Mouse (Mus musculus) embryonic facial prominence, embryonic 11.5 days (tissue): Measurements from ENCODE around the gene Btn2a2. TPM values are rescaled to one million over a fixed set of nuclear protein-coding genes. Genes with fewer than 3 reads are reported as not detected.
"Not testable (repeated sequence)": the region's sequence is repeated elsewhere in the genome, so short reads cannot be mapped to it uniquely, and the experiment has no call there.

ENCODE experiments used
- ATAC-seq: fragments of 200-750 bp; cut with Nextera tagmentation; replicated peaks from 2 replicates; pipeline ENCODE4 v1.8.0; 2017; ENCODE audit warnings: low read depth; ENCODE audit not compliant: insufficient number of reproducible peaks, low FRiP score, low TSS enrichment
- DNase-seq: peaks from one replicate; pipeline ENCODE4 v3.0.0-alpha.2; 2015; ENCODE audit warnings: low spot score
- H3K27ac ChIP-seq: fragments of 300-500 bp; sonication (generic); replicated peaks from 2 replicates; pipeline ENCODE4 v1.5.1; 2014; ENCODE audit warnings: mild to moderate bottlenecking, low read depth, low read length, control low read depth
- H3K27me3 ChIP-seq: fragments of 300-500 bp; sonication (generic); 2 replicates; pipeline ENCODE4 v1.6.1; 2014; ENCODE audit warnings: mild to moderate bottlenecking, low read length, moderate library complexity, mixed read lengths; ENCODE audit not compliant: control insufficient read depth, insufficient read depth
- H3K36me3 ChIP-seq: fragments of 300-500 bp; sonication (generic); replicated peaks from 2 replicates; pipeline ENCODE4 v1.6.1; 2014; ENCODE audit warnings: low read depth, mild to moderate bottlenecking, low read length, moderate library complexity, mixed read lengths; ENCODE audit not compliant: control insufficient read depth, insufficient read depth
- H3K4me1 ChIP-seq: fragments of 300-500 bp; sonication (generic); 2 replicates; pipeline ENCODE4 v1.6.1; 2014; ENCODE audit warnings: low read length, mixed read lengths; ENCODE audit not compliant: control insufficient read depth, insufficient read depth
- H3K4me2 ChIP-seq: fragments of 300-500 bp; sonication (generic); 2 replicates; pipeline ENCODE4 v1.6.1; 2014; ENCODE audit warnings: low read depth, mild to moderate bottlenecking, control low read depth, low read length, moderate library complexity
- H3K4me3 ChIP-seq: fragments of 300-500 bp; sonication (generic); 2 replicates; pipeline ENCODE4 v1.5.1; 2014; ENCODE audit warnings: low read depth, low read length, control low read depth
- H3K9ac ChIP-seq: fragments of 300-500 bp; sonication (generic); replicated peaks from 2 replicates; pipeline ENCODE4 v1.6.1; 2014; ENCODE audit warnings: mild to moderate bottlenecking, control low read depth, low read length
- H3K9me3 ChIP-seq: fragments of 300-500 bp; sonication (generic); replicated peaks from 2 replicates; pipeline ENCODE4 v1.6.1; 2016; ENCODE audit warnings: mild to moderate bottlenecking, low read length, inconsistent platforms, mixed read lengths; ENCODE audit not compliant: control insufficient read depth
- WGBS: fragments of 180-500 bp; shearing (Covaris S2); extraction: QIAGEN DNeasy Blood & Tissue Kit; methylation state at CpG from one replicate; pipeline ENCODE4 v1.1.7; 2014; 5-methylcytosine and 5-hydroxymethylcytosine counted together
- polyA plus RNA-seq: library from polyadenylated mRNA; unstranded; fragments of >200 nt; fragmentation: Nextera tagmentation; extraction: Ambion mirVana; gene quantifications from 2 replicates; pipeline ENCODE4 v1.2.1, GENCODE M21; 2014

Gene Btn2a2
- polyA plus RNA-seq, 1 experiment from 2014 or later: 1.4 TPM

DNA sequence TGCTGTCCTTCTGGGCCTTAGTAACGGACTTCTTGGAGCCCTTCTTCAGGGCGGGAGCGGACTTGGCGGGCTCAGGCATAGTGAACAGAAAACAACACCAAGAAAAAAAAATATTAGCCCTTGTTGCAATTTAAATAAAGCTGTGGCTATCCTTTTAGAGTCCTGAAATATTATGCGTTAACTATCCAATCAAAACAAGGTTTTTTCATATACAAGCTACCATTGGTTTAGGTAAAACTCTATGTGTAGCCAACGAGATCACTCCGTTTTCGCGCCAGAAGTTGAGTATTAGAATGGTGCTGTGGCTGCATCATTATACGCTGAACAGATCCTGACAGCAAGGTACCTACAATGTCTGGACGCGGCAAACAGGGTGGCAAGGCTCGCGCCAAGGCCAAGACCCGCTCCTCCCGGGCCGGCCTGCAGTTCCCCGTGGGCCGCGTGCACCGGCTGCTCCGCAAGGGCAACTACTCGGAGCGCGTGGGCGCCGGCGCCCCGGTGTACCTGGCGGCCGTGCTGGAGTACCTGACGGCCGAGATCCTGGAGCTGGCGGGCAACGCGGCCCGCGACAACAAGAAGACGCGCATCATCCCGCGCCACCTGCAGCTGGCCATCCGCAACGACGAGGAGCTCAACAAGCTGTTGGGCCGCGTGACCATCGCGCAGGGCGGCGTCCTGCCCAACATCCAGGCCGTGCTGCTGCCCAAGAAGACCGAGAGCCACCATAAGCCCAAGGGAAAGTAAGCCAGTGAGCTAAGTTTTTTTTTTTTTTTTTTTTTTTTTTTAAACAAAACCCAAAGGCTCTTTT, 45.1 kb upstream of the Btn2a2 start, which contains the start of gene Hist1h2af:
TSS of gene Hist1h2af (plus strand) at position 347 of the 808 bp plus-strand sequence.
- peak; percentile 58 for ATAC-seq
- WGBS: under 1% methylated on average over 25 of the region's 53 CpGs

DNA sequence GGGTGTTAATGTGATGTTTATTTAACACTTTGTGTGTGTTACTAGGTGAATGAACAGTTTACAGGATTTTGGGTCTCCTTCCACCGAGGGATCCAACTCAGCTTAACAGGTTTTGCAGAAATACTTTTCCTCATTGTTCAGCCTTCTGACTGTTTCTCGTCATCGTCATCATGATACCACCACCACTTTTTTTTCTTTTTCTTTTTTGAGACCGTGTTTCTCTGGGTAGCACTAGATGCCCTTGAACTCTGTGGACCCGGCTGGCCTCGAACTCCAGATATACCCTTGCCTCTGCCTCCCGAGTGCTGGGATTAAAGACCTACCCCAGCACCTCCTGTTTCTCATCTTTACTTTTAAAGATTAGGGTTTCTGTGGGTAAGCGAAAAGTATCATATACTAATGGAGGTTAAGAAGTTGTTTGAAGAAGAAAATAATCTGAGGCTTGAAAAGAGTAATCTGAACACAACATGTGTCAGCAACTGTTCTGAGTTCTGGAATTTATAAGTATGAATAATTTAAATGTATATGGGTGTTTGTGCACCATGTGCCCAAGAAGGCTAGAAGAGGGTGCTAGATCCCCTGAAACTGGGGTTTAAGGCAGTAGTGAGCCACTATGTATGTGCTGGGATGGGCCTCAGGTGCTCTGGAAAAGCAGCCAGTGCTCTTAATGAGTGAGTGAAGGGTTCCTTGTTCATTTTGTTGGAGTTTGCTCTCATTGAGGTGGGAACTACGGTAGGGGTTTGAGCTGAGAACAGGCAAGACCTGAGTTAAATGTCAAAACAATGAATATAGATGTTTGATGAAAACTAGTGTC, 43.8 kb upstream of the Btn2a2 start:
- Histone ChIP-seq H3K36me3 (no peaks in the 10 kb centered on the region), H3K27ac (peak overlapping the region; percentile 97), H3K4me2 (peak overlapping the region; percentile 55), H3K4me3 (peak overlapping the region; percentile 56), H3K4me1 (no peaks in the 10 kb centered on the region), H3K27me3 (no peaks in the 10 kb centered on the region), H3K9me3 (no peaks in the 10 kb centered on the region), H3K9ac (peak overlapping the region; percentile 92)
- ATAC-seq (no peak), DNase-seq (peak; percentile 56)
- WGBS: 27% methylated on average over 9 of the region's 9 CpGs

More for the DNA sequence above, 45.1 kb upstream of the Btn2a2 start, which contains the start of gene Hist1h2af:
- H3K4me2 ChIP-seq: peak within 1 kb of the TSS; percentile 69
- H3K36me3 ChIP-seq, H3K4me1 ChIP-seq, H3K9me3 ChIP-seq, H3K27me3 ChIP-seq: not testable (repeated sequence)
- H3K9ac ChIP-seq: peak within 1 kb of the TSS; percentile 79
- peak within 1 kb of the TSS; percentile 56 for H3K4me3 ChIP-seq
- DNase-seq: peak; percentile 94
- H3K27ac ChIP-seq: peak within 1 kb of the TSS; percentile 97

DNA sequence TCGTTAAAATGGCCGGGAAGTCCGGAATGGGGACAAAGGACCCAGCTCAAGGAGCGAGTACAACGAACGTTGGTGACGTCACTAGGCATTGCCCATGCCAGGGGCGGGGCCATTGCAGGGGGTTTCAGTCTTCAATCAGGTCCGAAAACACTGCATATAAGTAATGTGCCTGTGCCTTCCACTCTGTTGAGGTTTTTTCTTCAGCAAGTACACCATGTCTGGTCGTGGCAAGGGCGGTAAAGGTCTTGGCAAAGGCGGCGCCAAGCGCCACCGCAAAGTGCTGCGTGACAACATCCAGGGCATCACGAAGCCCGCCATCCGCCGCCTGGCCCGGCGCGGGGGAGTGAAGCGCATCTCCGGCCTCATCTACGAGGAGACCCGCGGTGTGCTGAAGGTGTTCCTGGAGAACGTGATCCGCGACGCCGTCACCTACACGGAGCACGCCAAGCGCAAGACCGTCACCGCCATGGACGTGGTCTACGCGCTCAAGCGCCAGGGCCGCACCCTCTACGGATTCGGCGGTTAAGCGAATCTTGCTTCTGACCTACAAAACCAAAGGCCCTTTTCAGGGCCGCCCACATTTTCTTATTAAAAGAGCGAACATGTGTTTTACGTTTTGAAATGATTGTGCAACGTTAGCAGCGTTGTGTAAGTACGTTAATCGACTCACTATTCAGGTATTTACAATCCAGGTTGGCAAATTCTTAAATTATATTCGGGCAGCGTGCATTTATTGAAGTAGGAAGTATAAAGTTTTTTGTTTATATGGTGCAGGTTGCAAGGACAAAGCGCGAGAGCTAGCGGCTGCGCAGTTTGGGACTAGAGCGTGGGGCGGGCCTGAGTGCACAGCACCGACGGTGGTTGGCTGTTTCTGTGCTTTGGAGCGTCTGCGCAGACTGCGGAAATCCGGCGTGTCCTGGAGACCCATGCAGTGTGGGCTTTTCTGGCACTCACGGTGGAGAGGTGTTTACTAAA, 42.5 kb upstream of the Btn2a2 start, which contains the start of gene Hist1h4h:
TSS of gene Hist1h4h (plus strand) at position 150 of the 975 bp plus-strand sequence.
- peak within 1 kb of the TSS; percentile 97 for H3K27ac ChIP-seq
- H3K9me3 ChIP-seq: no peaks in the 10 kb centered on the region
- peak within 1 kb of the TSS; percentile 55 for H3K4me2 ChIP-seq
- ATAC-seq (peak; percentile 79), DNase-seq (peak; percentile 98)
- no peaks in the 10 kb centered on the region for H3K36me3 ChIP-seq
- no peaks in the 10 kb centered on the region for H3K27me3 ChIP-seq
- H3K4me1 ChIP-seq: no peaks in the 10 kb centered on the region
- peak within 1 kb of the TSS; percentile 56 for H3K4me3 ChIP-seq
- H3K9ac ChIP-seq: peak within 1 kb of the TSS; percentile 92
- WGBS: under 1% methylated on average over 55 of the region's 70 CpGs

DNA sequence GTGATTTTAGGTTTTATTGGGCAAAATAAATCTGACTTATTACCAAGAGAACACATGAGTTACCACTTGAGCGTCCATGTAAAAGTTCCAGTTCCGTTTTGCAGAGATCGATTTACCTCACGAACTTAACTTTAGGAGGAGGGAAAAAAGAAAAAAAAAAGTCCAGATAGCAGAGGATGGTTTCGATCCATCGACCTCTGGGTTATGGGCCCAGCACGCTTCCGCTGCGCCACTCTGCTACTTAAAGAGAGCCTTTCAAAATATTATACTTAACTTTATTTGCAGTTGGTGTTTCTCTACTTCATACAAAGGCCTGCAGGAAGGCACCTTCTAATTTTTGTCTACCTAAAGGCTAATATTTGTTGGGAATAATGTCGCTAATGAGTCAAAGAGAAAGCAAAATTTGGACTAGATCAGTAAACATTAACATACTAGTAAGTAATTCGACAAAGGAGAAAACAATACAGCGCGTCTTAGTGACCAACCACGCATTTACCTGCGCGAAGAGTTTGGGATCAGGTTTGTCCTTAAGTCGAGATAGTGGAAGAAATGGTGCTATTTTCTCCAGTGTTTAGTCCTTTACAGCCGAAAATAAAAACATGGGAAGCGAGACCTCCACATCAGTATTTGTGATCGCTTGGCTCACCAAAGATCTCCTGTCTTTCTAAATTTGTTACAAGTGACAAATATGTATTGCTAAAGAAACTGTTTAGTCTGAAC, 41.7 kb upstream of the Btn2a2 start:
- ATAC-seq (no peak), DNase-seq (peak; percentile 74)
- H3K9me3 ChIP-seq: no peaks in the 10 kb centered on the region
- WGBS: under 1% methylated on average over 20 of the region's 20 CpGs
- peak overlapping the region; percentile 56 for H3K4me3 ChIP-seq
- H3K27ac ChIP-seq: peak overlapping the region; percentile 97
- peak overlapping the region; percentile 92 for H3K9ac ChIP-seq
- H3K27me3 ChIP-seq: no peaks in the 10 kb centered on the region
- H3K36me3 ChIP-seq: no peaks in the 10 kb centered on the region
- H3K4me1 ChIP-seq: no peaks in the 10 kb centered on the region
- peak overlapping the region; percentile 43 for H3K4me2 ChIP-seq

DNA sequence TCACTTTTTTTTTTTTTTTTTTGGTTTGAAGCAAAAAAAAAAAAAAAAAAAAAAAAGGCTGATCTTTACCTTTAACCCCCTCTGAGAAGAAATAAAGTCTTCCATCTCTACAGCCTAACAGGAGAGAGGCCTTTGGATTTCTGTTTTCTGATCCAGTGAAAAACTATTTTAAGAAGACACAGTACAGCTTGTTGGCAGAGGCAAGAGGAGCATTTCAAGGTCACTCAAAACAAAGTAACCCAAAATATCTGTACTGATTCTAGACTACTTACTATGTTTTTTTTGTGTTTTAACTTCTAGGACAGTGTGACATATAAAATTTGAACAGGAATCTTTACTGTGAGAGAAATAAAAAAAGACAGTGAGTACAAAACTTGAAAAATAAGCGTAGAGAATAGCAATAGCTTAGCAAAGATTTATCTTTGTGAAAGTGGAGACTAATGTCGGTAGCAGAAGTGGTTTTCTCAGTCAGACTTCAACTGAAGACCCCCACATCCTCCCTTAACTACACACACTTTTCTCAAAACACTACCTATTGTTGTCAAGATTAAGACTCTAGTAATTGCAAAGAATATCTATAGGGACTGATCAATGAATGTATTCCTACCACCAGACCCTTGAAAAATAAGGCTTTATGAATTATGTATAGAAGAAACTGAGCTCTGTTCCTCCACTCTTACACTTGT, 41.0 kb upstream of the Btn2a2 start:
- peak overlapping the region; percentile 56 for H3K4me3 ChIP-seq
- no peaks in the 10 kb centered on the region for H3K27me3 ChIP-seq
- H3K9ac ChIP-seq: peak overlapping the region; percentile 92
- peak overlapping the region; percentile 97 for H3K27ac ChIP-seq
- 33% methylated on average over 2 of the region's 2 CpGs for WGBS
- no peak for ATAC-seq
- H3K9me3 ChIP-seq: no peaks in the 10 kb centered on the region
- no peak for DNase-seq
- H3K4me1 ChIP-seq: no peaks in the 10 kb centered on the region
- H3K4me2 ChIP-seq: peak overlapping the region; percentile 43
- H3K36me3 ChIP-seq: no peaks in the 10 kb centered on the region

DNA sequence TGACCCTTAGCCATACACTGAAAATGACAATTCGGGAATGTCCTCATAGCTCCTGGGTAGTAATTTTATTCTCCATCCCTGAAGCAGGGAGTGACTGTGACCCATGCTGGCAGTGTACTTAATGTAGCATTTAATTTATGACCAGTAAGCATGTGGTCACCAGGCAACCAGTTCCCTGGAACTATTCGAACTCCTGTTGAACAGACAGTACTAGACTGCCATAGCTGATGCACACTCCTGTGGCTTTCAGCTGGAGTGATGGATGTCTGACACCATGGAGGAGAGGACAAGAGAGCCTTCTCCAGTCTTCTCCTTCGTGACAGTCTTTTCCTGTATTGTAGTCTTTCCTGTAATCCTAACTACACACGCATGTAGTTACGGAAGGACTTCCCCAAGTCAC, 40.3 kb upstream of the Btn2a2 start:
- WGBS: 87% methylated on average over 5 of the region's 5 CpGs
- DNase-seq: no peak
- Histone ChIP-seq H3K9me3 (no peaks in the 10 kb centered on the region), H3K4me1 (no peaks in the 10 kb centered on the region), H3K36me3 (no peaks in the 10 kb centered on the region), H3K27ac (no peak overlapping the region), H3K9ac (no peak overlapping the region), H3K4me3 (no peak overlapping the region), H3K27me3 (no peaks in the 10 kb centered on the region), H3K4me2 (no peak overlapping the region)
- ATAC-seq: no peak
